Mouse (Mus musculus): ENCODE measurements around the gene Tmem247.

The Tmem247 gene

GRCm38 (mm10) chr17:86965121-86965520, 48.0 kb downstream of the Tmem247 start:
- no peak for DNase-seq

GRCm38 (mm10) chr17:86966040-86966439, 48.9 kb downstream of the Tmem247 start:
- DNase-seq = no peak

- DNase-seq = no peak
These were observed 49.9 kb downstream of the Tmem247 start for GRCm38 (mm10) chr17:86967048-86967447.

GRCm38 (mm10) chr17:86967536-86968525, 50.7 kb downstream of the Tmem247 start:
- peak in 1 of 2 experiments; percentile 47 for DNase-seq

- peak; percentile 44 for DNase-seq
These were observed 51.4 kb downstream of the Tmem247 start for GRCm38 (mm10) chr17:86968581-86968980.

- DNase-seq = peak; percentile 84 to 88
These were observed 52.4 kb downstream of the Tmem247 start for GRCm38 (mm10) chr17:86969582-86969981.

- DNase-seq = no peak
These were observed 53.0 kb downstream of the Tmem247 start for GRCm38 (mm10) chr17:86970026-86970750.

GRCm38 (mm10) chr17:86971036-86971435, 53.9 kb downstream of the Tmem247 start:
- DNase-seq = no peak

GRCm38 (mm10) chr17:86971860-86972259, 54.7 kb downstream of the Tmem247 start:
- DNase-seq = peak; percentile 43 to 52
